Mouse (Mus musculus) megakaryocyte, adult 5-6 weeks (primary cell): ENCODE measurements around the gene Itih5. TPM values are rescaled to one million over a fixed set of nuclear protein-coding genes. Genes with fewer than 3 reads are reported as not detected.

ENCODE experiments used
- ATAC-seq: 2 replicates; pipeline ENCODE4 v1.8.0; 2016; ENCODE audit warnings: mild to moderate bottlenecking, inconsistent platforms; ENCODE audit not compliant: poor library complexity, severe bottlenecking
- total RNA-seq, 2 experiments: library from RNA; stranded (forward) in 1 of 2; stranded (reverse) in 1 of 2; fragments of 153-499, 151-499 nt in 1 of 2; fragments of 221-1000, 200-1000 nt in 1 of 2; gene quantifications; 2 replicates each; pipeline versions ENCODE4 v1.2.3 to v1.2.4; 2015 to 2017

The Itih5 gene
- total RNA-seq, 2 experiments from 2014 or later, result 1.5 to 2.2 TPM

DNA sequence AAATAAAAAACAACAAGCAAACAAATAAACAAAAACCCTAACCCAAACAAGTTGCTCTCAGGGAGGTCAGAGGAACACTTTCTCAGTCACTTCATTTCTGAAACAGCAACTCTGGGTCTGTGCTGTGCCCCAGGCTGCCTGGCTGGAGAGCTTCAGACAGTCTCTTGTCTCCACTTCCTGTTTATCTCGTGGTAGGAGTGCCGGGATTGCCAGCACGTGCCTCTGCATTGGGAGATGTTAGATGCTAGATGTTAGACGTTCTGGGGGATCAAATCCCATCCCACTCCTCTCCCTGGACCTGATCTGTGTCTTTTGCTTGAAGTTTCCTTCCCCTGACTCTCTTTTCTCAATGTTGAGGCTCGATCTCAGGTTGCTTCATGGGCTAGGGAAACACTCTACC, 104.9 kb downstream of the Itih5 start:
- no peak for ATAC-seq

DNA sequence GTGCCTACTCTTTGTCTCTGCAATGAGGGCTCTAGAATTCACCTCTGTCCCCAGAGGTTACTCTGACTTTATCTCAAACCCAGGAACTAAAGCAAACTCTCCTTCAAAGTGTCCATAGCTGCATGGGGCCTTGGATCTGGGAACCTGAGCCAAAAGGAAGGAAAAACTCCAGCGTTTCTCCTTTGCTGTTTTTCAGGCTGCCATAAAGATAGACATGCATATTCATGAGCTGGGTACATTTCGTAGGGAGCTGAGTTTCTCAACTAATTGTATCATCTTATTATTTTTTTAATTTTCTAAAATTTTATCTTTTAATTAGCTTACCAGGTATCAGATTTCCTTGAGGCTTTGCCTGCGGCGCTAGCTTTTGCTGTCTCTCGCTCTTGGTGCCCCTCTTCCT, 106.7 kb downstream of the Itih5 start:
- no peak for ATAC-seq

DNA sequence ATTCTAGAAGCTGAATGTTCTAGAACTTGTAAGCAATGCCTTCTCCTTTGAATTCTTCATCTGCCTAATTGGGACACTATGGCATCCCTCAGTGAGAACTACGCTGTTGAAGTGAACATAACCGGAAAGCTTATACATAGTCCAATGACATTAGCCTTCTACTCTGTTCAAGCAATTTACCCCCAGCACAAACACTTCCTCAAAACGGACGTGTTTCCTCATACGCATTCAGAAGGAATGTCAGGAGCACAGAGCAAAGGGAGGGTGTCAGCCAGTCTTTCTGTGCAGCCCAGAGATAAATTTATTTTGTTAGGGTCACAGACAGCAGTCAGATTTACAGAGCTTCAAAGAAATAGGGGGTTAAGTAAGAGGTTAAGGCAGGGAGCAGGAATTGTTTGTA, 108.0 kb downstream of the Itih5 start:
- no peak for ATAC-seq

DNA sequence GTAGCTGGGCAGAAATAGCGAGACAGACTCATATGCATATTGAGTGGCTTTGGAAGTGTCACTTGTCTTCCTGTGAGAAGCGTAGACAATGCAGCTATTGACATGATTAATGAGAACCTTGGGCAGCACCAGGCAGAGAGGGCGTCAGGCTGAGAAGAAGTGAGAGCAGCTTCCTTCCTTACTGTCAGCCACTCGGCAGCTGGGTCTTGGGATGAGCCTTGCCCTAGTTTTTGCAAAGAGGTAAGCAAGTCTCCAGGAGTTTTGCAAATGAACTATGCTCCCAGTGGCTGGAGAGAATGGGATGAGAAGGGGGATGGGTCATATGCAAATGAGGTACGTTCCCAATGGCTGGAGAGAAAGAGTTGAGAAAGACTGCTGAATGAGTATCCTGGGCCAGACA, 109.4 kb downstream of the Itih5 start:
- ATAC-seq, result no peak

DNA sequence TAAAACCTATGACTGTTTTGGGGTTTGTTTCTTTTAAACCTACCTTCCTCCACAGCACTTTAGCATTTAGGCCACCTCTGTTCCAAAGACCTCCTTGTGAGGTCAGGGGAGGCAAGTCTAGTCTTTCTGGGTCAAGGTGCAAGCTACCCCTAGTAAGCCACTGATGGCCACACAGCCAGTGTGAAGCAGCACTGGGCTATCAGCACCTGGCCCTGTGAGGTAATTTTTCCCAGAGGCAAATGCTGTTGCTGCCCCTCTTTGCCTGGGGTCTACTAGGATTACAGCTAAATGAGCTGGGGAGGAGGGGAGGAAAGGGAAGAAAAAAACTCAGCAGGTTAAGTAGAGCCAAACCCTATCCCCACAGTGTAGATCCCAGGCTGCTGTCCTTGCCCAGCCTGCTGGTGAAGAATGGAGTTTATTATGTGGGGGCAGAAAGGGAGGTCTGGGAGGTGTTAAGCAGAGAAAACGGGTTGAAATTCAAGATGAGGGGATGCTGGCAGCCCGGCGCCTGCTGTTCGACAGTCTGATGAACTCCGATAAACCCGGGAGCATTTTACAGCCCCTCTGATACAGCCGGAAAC, 110.6 kb downstream of the Itih5 start:
- ATAC-seq, result no peak

DNA sequence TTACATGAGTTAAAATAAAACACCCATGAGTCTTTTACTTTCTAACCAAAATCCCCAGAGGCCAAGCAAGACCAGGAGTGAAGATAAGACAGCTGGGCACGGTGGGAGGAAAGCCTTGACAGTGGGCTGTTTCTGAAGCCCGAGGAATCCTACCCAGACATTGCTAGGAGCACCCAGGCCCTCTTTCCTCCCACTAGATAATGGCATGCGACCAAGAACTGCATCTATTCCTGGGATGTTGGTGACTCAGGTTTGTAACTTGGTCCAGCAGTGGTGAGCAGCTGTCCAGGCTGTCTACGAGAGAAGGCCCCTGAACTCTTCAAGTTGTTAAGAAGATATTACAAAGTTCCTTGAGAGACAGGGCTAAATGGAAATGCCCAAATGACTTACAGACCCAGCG, 112.5 kb downstream of the Itih5 start:
- no peak for ATAC-seq

DNA sequence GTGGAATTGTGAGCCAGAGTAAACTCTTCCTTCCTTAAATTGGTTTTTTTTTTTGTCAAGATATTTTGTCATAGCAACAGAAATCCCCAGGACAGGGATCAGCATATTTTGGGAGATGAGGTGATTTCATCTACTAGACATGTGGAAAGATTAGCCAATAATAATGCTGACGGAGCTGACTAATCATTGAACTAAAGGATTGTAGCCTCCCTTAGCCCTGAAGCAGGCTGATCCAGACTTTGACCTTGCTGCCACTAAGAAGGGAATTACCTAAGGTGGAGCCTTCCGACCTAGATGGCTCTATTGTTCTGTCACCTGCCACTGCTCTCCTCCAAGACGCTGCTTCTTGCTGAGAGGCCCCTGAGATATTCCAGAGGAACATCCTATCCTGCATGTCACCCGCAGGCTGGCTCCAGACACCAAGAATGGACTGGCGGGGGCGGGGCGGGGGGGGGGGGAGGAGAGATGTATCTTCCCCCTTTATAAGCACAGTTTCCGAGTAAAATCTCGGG, 119.3 kb downstream of the Itih5 start:
- no peak for ATAC-seq

DNA sequence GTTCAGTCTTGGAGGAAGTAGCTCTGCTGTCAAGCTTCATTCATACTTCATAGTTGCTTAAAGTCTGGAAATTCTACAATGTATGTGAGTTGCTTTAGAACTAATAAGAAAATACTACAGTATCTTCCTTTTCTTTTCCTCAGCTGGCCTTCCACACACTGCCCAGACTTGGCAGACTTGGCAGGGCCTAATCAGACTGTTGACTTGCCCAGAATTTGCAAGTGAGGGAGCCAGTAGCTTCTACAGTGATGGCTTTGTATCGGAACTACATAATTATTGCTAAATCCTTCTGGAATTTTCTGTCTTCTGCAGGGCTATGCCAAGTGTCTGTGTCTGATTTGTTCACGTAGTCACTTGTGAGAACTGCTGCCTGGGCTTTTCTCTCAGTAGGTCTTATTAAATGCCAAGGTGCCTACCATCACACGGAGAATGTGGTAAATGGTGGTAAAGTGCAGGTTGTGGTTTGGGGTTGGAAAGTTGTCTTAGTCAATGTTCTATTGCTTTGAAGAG, 120.2 kb downstream of the Itih5 start:
- ATAC-seq, result no peak

DNA sequence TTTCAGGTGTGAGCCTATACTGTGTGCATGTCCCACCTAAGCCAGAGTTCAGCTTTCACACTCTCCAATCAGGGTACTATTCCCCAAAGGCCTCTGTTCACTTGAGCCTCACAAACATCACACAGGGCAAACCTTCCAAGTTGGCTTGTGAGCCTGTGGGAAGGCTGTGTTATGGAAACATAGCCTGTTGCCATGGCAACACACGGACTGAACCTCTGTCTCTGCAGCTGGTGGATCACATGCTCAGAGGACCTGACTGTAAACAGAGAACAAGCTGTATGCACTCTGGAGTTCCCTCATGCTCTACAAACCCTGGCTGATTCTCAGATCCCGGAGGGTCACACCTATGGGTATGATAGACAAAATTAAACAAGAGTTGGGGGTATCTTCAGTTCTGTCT, 122.8 kb downstream of the Itih5 start:
- ATAC-seq, result no peak

DNA sequence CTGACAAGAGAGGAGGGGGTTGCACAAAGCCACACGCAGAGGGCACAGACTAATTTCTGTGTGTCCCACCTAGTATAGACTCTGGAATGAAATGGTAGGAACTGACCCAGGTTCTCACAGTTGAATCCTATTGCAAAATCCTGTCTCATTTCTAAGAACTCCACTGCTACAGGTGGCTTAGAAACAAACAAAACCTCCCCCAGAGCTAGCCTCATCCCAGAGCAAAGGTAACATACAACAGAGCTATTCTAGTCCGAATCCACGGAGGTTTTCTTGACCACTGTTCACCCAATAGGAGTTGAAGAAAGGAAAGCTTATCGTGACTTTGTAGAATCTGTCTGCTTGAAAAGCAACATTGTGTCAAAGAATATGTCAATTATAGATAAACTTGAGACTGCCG, 130.3 kb downstream of the Itih5 start:
- no peak for ATAC-seq

DNA sequence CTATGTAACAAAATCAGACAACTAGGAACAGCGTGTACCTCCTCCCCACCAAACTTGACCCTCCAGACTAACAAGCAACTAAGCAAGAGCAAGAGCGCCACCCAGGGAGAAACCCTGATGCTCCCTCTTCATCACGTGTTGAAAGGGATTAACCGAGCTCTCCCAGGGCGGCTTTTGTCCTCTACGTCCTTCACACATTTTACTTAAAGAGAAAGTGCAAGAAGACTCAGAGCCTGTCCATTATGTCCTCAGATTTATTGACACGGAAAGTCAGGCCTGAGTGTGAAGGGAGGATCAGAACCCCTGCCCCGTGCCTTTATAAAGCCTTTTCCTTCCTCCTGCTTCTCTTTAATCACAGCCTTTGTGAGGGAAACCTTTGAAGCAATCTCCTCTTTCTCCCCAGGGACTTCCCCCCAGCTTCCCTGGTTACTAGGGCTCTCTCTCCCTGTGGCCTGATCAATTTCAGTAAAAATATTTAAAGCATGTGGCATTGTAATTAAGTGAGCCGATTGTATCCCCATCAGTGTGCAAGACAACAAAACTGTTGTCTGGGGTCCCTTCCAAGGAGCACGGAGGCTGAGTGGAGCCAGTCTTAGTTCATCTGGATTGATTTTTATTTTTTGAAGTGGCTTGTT, 131.4 kb downstream of the Itih5 start:
- no peak for ATAC-seq

DNA sequence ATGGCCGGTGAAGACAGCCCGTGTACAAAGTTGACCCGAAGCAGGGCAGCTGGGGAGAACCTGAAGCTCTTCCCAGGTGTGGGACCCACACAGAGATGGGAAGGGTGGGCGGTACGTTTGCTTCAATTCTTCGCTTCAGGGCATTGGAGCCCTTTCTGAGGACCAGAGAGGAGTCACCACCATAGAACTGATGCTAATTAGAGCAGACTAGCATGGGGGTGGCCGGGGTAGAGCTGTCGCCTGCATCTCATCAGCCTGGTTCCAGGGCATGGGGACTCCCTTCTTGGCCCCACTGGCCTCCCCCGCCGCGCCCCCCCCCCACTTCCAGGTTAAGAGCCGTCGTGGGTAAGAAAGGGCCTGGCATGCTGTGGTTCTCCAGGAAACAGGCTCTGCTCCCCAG, 132.6 kb downstream of the Itih5 start:
- ATAC-seq, result no peak

DNA sequence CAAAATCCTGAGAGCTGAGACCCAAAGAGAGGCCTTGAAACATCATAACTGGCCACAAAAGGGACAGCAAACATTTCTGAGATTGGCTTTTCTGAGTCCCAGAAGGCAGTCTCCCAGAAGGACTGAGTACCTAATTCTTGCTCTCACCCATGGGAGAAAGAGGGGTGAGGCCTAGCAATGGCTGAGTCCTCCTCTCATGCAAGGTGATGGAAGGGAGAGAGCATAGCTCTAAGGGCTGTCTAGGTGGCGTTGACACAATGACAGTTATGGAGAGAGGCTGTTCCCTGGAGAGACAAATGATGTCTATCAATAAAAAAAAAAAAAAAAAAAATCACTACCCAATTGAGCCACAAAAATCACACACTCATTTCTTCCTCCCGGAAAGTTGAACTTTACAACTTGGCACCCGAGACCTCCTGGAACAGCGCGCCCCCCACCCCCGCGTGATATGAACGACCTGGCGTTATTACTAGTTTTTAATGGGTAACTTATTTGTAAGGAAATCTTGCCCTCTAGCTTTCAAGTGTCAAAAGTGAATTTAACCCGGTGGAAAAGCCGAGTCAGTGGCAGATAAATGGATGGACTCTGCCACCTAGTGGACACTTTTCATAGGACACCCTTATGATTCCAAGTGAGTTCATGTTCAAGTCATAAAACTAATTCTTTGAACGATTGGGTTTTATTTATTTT, 134.9 kb downstream of the Itih5 start:
- ATAC-seq, result peak; percentile 93

DNA sequence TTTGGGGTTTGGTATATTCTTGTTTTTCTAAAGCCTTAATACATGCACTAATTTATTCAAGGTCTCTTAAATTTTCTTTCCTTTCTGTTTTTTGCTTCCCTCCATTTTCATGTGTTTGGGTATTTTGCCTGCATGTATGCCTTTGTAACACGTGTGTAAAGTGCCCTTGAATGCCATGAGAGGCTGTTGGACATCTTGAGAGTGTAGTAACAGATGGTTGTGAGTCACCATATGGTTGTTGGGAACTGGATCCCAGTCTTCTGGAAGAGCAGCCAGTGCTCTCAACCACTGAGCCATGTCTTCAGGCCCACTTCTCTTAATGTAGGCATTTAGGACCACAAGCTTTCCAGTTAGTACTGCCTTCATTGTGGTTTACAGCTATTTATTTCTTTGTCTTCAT, 135.5 kb downstream of the Itih5 start:
- no peak for ATAC-seq

DNA sequence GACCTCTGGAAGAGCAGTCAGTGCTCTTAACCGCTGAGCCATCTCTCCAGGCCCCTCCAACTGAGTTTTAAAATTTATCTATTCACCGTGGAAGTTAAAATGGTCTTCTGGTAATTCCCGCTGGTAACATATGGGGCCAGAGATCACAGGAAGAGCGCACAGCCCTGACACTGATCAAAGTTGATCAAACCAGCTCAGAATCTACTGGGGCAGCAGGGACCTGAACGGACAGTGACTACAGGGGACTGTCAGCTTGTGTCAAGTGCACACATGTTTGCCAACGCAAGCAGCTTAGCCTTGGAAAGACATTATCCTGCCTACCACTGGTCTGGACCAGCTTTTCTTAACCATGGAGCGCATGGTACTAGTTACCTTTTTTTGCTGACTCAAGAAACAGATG, 136.7 kb downstream of the Itih5 start:
- no peak for ATAC-seq

DNA sequence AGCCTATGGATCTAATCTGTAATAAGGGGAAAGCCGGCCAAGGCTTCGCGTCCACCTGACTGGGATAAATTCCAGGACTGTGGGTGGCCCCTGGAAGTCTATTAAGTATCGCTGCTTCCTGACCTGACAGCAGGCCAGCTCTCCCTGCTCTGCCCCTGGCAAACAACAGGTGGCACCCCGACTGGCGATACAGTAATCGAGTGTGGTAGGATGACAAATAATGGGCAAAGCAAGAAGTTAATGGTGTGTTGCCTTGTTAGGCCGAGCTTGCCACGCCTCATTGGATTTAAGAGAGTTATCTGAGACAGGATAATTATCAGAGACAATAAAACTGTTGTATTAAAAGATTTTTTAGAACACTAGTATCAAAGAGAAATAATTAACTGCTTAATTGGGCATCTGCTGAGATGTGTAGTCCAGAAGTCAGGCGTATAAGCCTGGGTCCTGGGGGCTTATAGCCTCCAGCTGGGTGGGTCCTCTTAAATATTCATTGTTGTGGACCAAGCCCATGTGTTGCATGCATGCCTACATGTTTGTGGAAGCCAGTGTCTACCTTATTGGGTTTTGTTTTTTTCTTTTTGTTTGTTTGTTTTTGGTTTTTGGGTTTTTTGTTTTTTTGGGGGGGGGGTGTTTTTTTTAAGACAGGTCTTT, 140.3 kb downstream of the Itih5 start:
- no peak for ATAC-seq

DNA sequence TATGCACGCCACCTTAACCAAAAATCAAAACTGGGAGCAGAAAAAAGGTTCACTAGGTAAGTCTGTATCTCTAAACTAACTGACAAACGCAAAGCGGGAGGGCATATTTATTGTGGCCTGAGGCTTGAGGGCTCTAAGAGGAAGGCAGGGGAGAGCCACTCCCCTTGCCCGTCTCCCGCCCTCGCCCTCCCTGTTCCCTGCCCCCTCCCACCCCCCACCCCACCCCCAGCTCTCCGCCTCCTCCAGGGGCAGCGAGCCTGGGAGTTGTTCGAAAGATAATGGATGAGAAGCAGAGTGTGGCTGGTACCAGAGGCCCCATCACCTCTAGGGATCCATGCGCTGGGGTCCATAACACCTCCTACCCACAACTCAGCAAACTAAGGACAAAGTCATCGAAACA, 142.5 kb downstream of the Itih5 start:
- ATAC-seq, result no peak

DNA sequence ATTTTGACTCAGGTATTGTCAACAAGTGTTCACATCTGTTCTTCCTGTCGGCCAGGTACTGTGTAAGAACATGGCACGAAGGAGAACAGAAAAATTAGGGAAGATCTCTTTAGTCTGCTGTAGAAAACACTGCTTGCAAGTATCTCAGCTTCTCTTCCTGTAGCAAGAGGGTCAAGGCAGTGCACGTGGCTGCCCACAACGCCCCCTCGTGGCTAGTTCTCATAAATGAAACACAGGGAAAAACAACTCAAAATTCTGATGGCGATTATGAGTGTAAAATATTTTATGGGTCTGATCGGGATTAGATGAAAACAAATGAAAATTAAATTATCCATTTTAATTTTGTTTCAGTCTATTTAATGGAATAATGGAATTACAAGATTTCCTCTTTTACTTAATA, 146.9 kb downstream of the Itih5 start:
- no peak; the same call in 1 of the 2 replicates for ATAC-seq

DNA sequence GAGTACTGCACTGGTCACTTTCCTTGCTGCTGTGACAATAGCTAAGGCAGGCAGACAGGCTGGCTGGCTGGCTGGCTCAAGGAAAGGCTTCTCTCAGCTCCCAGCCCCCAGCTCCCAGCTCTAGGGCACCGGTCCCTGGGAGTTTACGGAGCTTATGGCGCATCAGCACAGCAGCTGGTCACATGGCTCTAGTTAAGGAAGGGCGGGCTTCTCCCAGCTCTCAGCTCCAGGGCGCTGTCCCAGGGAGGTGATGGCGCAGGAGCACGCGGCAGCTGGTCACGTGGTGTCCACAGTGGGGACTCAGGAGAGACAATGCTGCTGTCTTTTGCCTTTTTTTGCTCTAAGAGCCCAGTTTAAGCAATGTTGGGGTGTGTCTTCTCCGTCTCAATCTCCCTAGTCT, 147.4 kb downstream of the Itih5 start:
- ATAC-seq, result no peak

DNA sequence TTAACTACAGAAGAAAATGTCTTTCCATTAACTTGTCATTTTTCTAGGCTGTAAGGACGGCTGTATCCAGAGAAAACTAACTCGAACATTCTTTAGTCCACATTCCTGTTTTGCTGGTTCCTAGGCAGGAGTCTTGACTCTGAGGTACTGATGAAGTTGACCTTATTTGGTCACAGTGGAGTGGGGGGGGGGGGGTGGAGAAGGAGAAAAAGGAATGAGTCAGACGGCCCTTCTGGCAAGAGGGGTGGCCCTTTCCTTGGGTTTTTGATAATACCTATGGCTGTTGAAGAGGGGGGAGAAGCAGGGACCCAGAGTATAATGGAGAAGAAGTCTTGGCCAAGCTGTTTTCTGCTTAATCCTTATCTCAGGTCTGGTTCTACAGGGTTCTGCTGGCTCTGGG, 148.0 kb downstream of the Itih5 start:
- ATAC-seq, result no peak

DNA sequence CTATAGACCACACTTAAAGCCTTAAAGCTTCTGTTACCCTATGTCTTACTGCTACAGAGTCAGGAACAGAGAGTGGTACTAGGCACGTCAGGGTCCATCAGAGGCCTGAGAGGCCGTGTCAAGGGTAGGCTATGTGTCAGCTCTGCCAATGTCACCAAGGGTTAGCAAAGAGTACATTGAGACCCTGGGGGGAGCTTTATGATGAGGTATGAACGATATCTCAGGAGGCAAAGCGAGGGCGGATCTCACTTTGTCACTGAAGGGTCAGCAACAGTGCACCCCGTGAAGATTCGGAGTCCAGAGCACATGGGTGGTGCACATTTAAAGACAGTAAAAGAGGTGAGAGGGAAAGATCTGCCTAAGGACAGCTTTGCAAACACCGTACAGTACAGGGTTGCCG, 148.6 kb downstream of the Itih5 start:
- ATAC-seq, result no peak

DNA sequence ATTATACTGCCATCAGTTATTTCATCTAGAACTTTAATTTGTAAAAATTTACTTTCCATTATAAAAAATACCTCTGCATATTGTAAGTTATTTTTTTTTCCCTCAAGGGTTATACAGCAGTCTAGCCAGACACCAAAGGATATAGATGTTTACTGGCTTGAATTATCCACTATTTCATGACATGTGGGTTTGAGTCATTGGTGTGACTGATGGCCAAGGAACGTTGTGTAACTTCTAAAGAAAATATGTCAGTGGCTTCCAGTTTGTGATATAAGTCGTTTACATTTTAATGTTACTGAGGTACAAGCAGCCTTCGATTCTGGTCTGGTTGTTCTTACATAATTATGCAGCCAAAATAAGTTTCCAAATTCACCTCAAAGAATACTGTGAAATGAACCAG, 151.5 kb downstream of the Itih5 start:
- ATAC-seq, result no peak
